Mouse (Mus musculus) heart, embryonic 10.5 days (tissue): Measurements from ENCODE around the gene Medag. TPM values are rescaled to one million over a fixed set of nuclear protein-coding genes. Genes with fewer than 3 reads are reported as not detected.

Experiments
- DNase-seq: peaks from one replicate; pipeline ENCODE4 v3.0.0-alpha.2; 2017; ENCODE audit warnings: low spot score
- H3K27ac ChIP-seq: fragments of 300-500 bp; sonication (generic); 2 replicates; pipeline ENCODE4 v1.5.1; 2016; ENCODE audit warnings: mild to moderate bottlenecking
- H3K27me3 ChIP-seq: fragments of 300-500 bp; sonication (generic); 2 replicates; pipeline ENCODE4 v1.6.1; 2016; ENCODE audit warnings: mild to moderate bottlenecking; ENCODE audit not compliant: poor library complexity, insufficient read depth, severe bottlenecking
- H3K36me3 ChIP-seq: fragments of 300-500 bp; sonication (generic); 2 replicates; pipeline ENCODE4 v1.6.1; 2016; ENCODE audit warnings: mild to moderate bottlenecking, moderate library complexity
- H3K4me1 ChIP-seq: fragments of 300-500 bp; sonication (generic); 2 replicates; pipeline ENCODE4 v1.6.1; 2016; ENCODE audit warnings: mild to moderate bottlenecking
- H3K4me3 ChIP-seq: fragments of 300-500 bp; sonication (generic); 2 replicates; pipeline ENCODE4 v1.5.1; 2016; ENCODE audit warnings: mild to moderate bottlenecking, moderate library complexity
- H3K9me3 ChIP-seq: fragments of 300-500 bp; sonication (generic); 2 replicates; pipeline ENCODE4 v1.6.1; 2016; ENCODE audit warnings: mild to moderate bottlenecking, moderate library complexity
- WGBS: fragments of 180-500 bp; shearing (Covaris S2); methylation state at CpG from one replicate; pipeline ENCODE4 v1.1.7; 2016; 5-methylcytosine and 5-hydroxymethylcytosine counted together
- polyA plus RNA-seq: library from polyadenylated mRNA; unstranded; fragments of >200 nt; fragmentation: Nextera tagmentation; extraction: Ambion mirVana; gene quantifications from 2 replicates; pipeline ENCODE4 v1.2.1, GENCODE M21; 2016

Medag gene
- polyA plus RNA-seq, 1 experiment from 2014 or later: 0.62 TPM

GRCm38 (mm10) chr5:149388947-149389346 is 22.6 kb upstream of the Medag start:
- Histone ChIP-seq H3K36me3 (0 out of 2 replicates have a peak, but pooled peaks cover 4% of the 10 kb centered on the region), H3K27ac (peak overlapping the region; percentile 10), H3K4me1 (peaks cover 35% of the 10 kb centered on the region), H3K4me3 (no peak overlapping the region), H3K27me3 (no peaks in the 10 kb centered on the region), H3K9me3 (no peaks in the 10 kb centered on the region)
- 70% methylated on average over 5 of the region's 5 CpGs for WGBS
- DNase-seq: no peak

GRCm38 (mm10) chr5:149389548-149390211 is 21.9 kb upstream of the Medag start:
- DNase-seq: no peak

GRCm38 (mm10) chr5:149391574-149392375 is 19.8 kb upstream of the Medag start:
- Histone ChIP-seq H3K27me3 (no peaks in the 10 kb centered on the region), H3K27ac (peak overlapping the region; percentile 86), H3K4me3 (peak overlapping the region; percentile 27), H3K4me1 (peaks cover 35% of the 10 kb centered on the region), H3K36me3 (0 out of 2 replicates have a peak, but pooled peaks cover 4% of the 10 kb centered on the region), H3K9me3 (no peaks in the 10 kb centered on the region)
- 13% methylated on average over 18 of the region's 18 CpGs for WGBS
- no peak for DNase-seq

More at GRCm38 (mm10) chr5:149389548-149390211, 21.9 kb upstream of the Medag start:
- Histone ChIP-seq H3K36me3 (0 out of 2 replicates have a peak, but pooled peaks cover 4% of the 10 kb centered on the region), H3K4me3 (no peak overlapping the region), H3K4me1 (peaks cover 35% of the 10 kb centered on the region), H3K27ac (peak overlapping the region; percentile 31), H3K27me3 (no peaks in the 10 kb centered on the region), H3K9me3 (no peaks in the 10 kb centered on the region)
- WGBS: 56% methylated on average over 11 of the region's 11 CpGs

GRCm38 (mm10) chr5:149392420-149392988 is 19.0 kb upstream of the Medag start:
- Histone ChIP-seq H3K36me3 (0 out of 2 replicates have a peak, but pooled peaks cover 4% of the 10 kb centered on the region), H3K27me3 (no peaks in the 10 kb centered on the region), H3K4me1 (peaks cover 38% of the 10 kb centered on the region), H3K9me3 (no peaks in the 10 kb centered on the region), H3K27ac (peak overlapping the region; percentile 86), H3K4me3 (no peak overlapping the region)
- WGBS: 41% methylated on average over 6 of the region's 6 CpGs
- DNase-seq: no peak

- H3K9me3 ChIP-seq: 0 out of 2 replicates have a peak, but pooled peaks cover 3% of the 10 kb centered on the region
- DNase-seq: peak; percentile 51
- H3K27ac ChIP-seq: no peak overlapping the region
- no peaks in the 10 kb centered on the region for H3K27me3 ChIP-seq
- no peak overlapping the region for H3K4me3 ChIP-seq
- 0 out of 2 replicates have a peak, but pooled peaks cover 6% of the 10 kb centered on the region for H3K4me1 ChIP-seq
- 77% methylated on average over 7 of the region's 7 CpGs for WGBS
- no peaks in the 10 kb centered on the region for H3K36me3 ChIP-seq
Measured at GRCm38 (mm10) chr5:149401446-149401975, 10.0 kb upstream of the Medag start.

- Histone ChIP-seq H3K36me3 (no peaks in the 10 kb centered on the region), H3K9me3 (0 out of 2 replicates have a peak, but pooled peaks cover 3% of the 10 kb centered on the region), H3K4me3 (no peak overlapping the region), H3K4me1 (0 out of 2 replicates have a peak, but pooled peaks cover 6% of the 10 kb centered on the region), H3K27me3 (no peaks in the 10 kb centered on the region), H3K27ac (no peak overlapping the region)
- 90% methylated on average over 10 of the region's 10 CpGs for WGBS
- no peak for DNase-seq
Measured at GRCm38 (mm10) chr5:149402029-149402428, 9.5 kb upstream of the Medag start.

GRCm38 (mm10) chr5:149403386-149403785 is 8.2 kb upstream of the Medag start:
- H3K27me3 ChIP-seq: no peaks in the 10 kb centered on the region
- no peaks in the 10 kb centered on the region for H3K36me3 ChIP-seq
- DNase-seq: peak; percentile 69
- H3K4me1 ChIP-seq: no peaks in the 10 kb centered on the region
- H3K27ac ChIP-seq: no peak overlapping the region
- H3K9me3 ChIP-seq: 0 out of 2 replicates have a peak, but pooled peaks cover 7% of the 10 kb centered on the region
- WGBS: 79% methylated on average over 5 of the region's 5 CpGs
- no peak overlapping the region for H3K4me3 ChIP-seq

GRCm38 (mm10) chr5:149404710-149405109 is 6.8 kb upstream of the Medag start:
- H3K27ac ChIP-seq: no peak overlapping the region
- no peaks in the 10 kb centered on the region for H3K4me1 ChIP-seq
- no peak for DNase-seq
- 78% methylated on average over 5 of the region's 5 CpGs for WGBS
- 0 out of 2 replicates have a peak, but pooled peaks cover 7% of the 10 kb centered on the region for H3K9me3 ChIP-seq
- no peak overlapping the region for H3K4me3 ChIP-seq
- H3K27me3 ChIP-seq: no peaks in the 10 kb centered on the region
- no peaks in the 10 kb centered on the region for H3K36me3 ChIP-seq

GRCm38 (mm10) chr5:149406791-149407276 is 4.7 kb upstream of the Medag start:
- Histone ChIP-seq H3K9me3 (0 out of 2 replicates have a peak, but pooled peaks cover 4% of the 10 kb centered on the region), H3K27me3 (peaks cover 15% of the 10 kb centered on the region), H3K4me3 (no peak overlapping the region), H3K4me1 (peaks cover 11% of the 10 kb centered on the region), H3K36me3 (no peaks in the 10 kb centered on the region), H3K27ac (no peak overlapping the region)
- DNase-seq: no peak
- WGBS: 93% methylated on average over 8 of the region's 8 CpGs

- Histone ChIP-seq H3K27ac (no peak overlapping the region), H3K4me3 (no peak overlapping the region), H3K36me3 (no peaks in the 10 kb centered on the region), H3K9me3 (0 out of 2 replicates have a peak, but pooled peaks cover 4% of the 10 kb centered on the region), H3K27me3 (peaks cover 34% of the 10 kb centered on the region), H3K4me1 (peaks cover 16% of the 10 kb centered on the region)
- DNase-seq: no peak
- 87% methylated on average over 3 of the region's 3 CpGs for WGBS
Measured at GRCm38 (mm10) chr5:149409502-149409901, 2.0 kb upstream of the Medag start.

GRCm38 (mm10) chr5:149412194-149412575 is 636 bp downstream of the Medag start:
- H3K4me3 ChIP-seq: peak overlapping the region; percentile 60

GRCm38 (mm10) chr5:149412671-149413070 is 1.1 kb downstream of the Medag start:
- peaks cover 16% of the 10 kb centered on the region for H3K4me1 ChIP-seq
- H3K9me3 ChIP-seq: 0 out of 2 replicates have a peak, but pooled peaks cover 2% of the 10 kb centered on the region
- H3K4me3 ChIP-seq: no peak overlapping the region
- no peak for DNase-seq
- WGBS: 88% methylated on average over 10 of the region's 10 CpGs
- H3K36me3 ChIP-seq: no peaks in the 10 kb centered on the region
- H3K27me3 ChIP-seq: peaks cover 34% of the 10 kb centered on the region
- no peak overlapping the region for H3K27ac ChIP-seq

More at GRCm38 (mm10) chr5:149412194-149412575, 636 bp downstream of the Medag start:
- H3K9me3 ChIP-seq: 0 out of 2 replicates have a peak, but pooled peaks cover 4% of the 10 kb centered on the region
- H3K27ac ChIP-seq: peak overlapping the region; percentile 81
- 32% methylated on average over 11 of the region's 11 CpGs for WGBS
- H3K27me3 ChIP-seq: peaks cover 34% of the 10 kb centered on the region
- no peaks in the 10 kb centered on the region for H3K36me3 ChIP-seq
- DNase-seq: no peak
- H3K4me1 ChIP-seq: peaks cover 16% of the 10 kb centered on the region
